Mouse (Mus musculus) kidney, embryonic 14.5 days (tissue): ENCODE measurements around the gene Bola1. TPM values are rescaled to one million over a fixed set of nuclear protein-coding genes. Genes with fewer than 3 reads are reported as not detected.

ENCODE experiments used
- ATAC-seq: fragments of 200-750 bp; cut with Nextera tagmentation; 2 replicates; pipeline ENCODE4 v1.8.0; 2017; ENCODE audit warnings: moderate number of reproducible peaks, mild to moderate bottlenecking, moderate TSS enrichment, moderate library complexity; ENCODE audit not compliant: low FRiP score, low TSS enrichment
- H3K27ac ChIP-seq: fragments of 300-500 bp; sonication (generic); 2 replicates; pipeline ENCODE4 v1.5.1; 2014; ENCODE audit warnings: low read depth, mild to moderate bottlenecking, low read length, moderate library complexity, mixed read lengths
- H3K27me3 ChIP-seq: fragments of 300-500 bp; sonication (generic); 2 replicates; pipeline ENCODE4 v1.6.1; 2014; ENCODE audit warnings: mild to moderate bottlenecking, low read length; ENCODE audit not compliant: control insufficient read depth, insufficient read depth
- H3K36me3 ChIP-seq: fragments of 300-500 bp; sonication (generic); 2 replicates; pipeline ENCODE4 v1.6.1; 2014; ENCODE audit warnings: low read length, mixed read lengths; ENCODE audit not compliant: control insufficient read depth, insufficient read depth
- H3K4me1 ChIP-seq: fragments of 300-500 bp; sonication (generic); 2 replicates; pipeline ENCODE4 v1.6.1; 2014; ENCODE audit warnings: low read length, mixed read lengths; ENCODE audit not compliant: control insufficient read depth, insufficient read depth
- H3K4me2 ChIP-seq: fragments of 300-500 bp; sonication (generic); replicated peaks from 2 replicates; pipeline ENCODE4 v1.6.1; 2014; ENCODE audit warnings: low read depth, mild to moderate bottlenecking, low read length
- H3K4me3 ChIP-seq: fragments of 300-500 bp; sonication (generic); 2 replicates; pipeline ENCODE4 v1.5.1; 2014; ENCODE audit warnings: mild to moderate bottlenecking, low read length
- H3K9ac ChIP-seq: fragments of 300-500 bp; sonication (generic); 2 replicates; pipeline ENCODE4 v1.6.1; 2014; ENCODE audit warnings: low read depth, mild to moderate bottlenecking, low read length, moderate library complexity
- H3K9me3 ChIP-seq: fragments of 300-500 bp; sonication (generic); 2 replicates; pipeline ENCODE4 v1.6.1; 2016; ENCODE audit warnings: low read length; ENCODE audit not compliant: control insufficient read depth
- whole genome bisulfite sequencing: fragments of 180-500 bp; shearing (Covaris S2); extraction: QIAGEN DNeasy Blood & Tissue Kit; methylation state at CpG from one replicate; pipeline ENCODE4 v1.1.7; 2014; 5-methylcytosine and 5-hydroxymethylcytosine counted together
- polyA plus RNA-seq: library from polyadenylated mRNA; unstranded; fragments of >200 nt; fragmentation: Nextera tagmentation; extraction: Ambion mirVana; gene quantifications from 2 replicates; pipeline ENCODE4 v1.2.1, GENCODE M21; 2014

Bola1 gene
- polyA plus RNA-seq, 1 experiment from 2014 or later: 65.0 TPM

- H3K4me3 ChIP-seq: peak overlapping the region; percentile 55
- H3K9ac ChIP-seq: peak overlapping the region; percentile 80
- no peaks in the 10 kb centered on the region for H3K36me3 ChIP-seq
- H3K9me3 ChIP-seq: no peaks in the 10 kb centered on the region
- ATAC-seq: peak; percentile 93
- H3K4me2 ChIP-seq: peak overlapping the region; percentile 81
- no peaks in the 10 kb centered on the region for H3K27me3 ChIP-seq
- H3K27ac ChIP-seq: peak overlapping the region; percentile 90
- WGBS: under 1% methylated on average over 50 of the region's 50 CpGs
- H3K4me1 ChIP-seq: peaks cover 5% of the 10 kb centered on the region
Observed at GRCm38 (mm10) chr3:96197129-96197749, 22.3 kb downstream of the Bola1 start.

DNA sequence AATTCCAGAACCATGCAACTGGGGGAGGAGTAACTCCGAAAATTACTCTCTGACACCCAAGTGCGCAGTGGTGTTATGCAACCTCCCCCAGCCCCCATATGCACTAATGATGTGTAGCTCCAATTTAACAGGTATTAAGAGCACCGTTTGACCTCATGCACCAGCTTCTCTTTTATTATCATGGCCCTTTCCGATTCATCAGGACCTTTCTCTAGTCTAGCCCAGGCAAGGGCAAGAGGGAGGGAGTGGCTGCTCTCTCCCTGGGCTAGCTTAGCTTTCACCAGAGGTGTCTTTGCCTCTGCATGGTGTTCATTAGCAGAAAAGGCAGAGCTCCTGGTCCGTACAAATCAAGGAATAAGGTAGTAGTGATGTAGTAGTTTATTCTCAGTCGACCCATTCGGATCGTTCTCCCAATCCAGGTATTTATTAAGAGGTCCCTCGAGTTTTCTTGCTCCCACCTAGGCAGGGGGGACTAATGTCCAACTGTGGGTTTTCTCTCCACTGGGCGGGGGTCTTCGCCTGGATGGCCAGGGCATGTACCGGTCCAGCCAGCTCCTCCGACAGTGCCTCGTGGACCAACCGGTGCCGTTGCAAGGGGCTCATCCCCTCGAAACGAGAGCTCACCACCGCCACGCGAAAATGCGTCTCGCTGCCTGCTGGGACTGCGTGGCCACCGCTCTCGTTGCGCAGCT, 22.9 kb downstream of the Bola1 start:
- Histone ChIP-seq H3K9me3 (no peaks in the 10 kb centered on the region), H3K36me3 (no peaks in the 10 kb centered on the region), H3K27me3 (no peaks in the 10 kb centered on the region), H3K4me2 (peak overlapping the region; percentile 81), H3K4me3 (peak overlapping the region; percentile 55), H3K27ac (peak overlapping the region; percentile 90), H3K9ac (peak overlapping the region; percentile 80), H3K4me1 (peaks cover 5% of the 10 kb centered on the region)
- WGBS: 16% methylated on average over 27 of the region's 27 CpGs
- peak; percentile 53; the same call in 1 of the 2 replicates for ATAC-seq

DNA sequence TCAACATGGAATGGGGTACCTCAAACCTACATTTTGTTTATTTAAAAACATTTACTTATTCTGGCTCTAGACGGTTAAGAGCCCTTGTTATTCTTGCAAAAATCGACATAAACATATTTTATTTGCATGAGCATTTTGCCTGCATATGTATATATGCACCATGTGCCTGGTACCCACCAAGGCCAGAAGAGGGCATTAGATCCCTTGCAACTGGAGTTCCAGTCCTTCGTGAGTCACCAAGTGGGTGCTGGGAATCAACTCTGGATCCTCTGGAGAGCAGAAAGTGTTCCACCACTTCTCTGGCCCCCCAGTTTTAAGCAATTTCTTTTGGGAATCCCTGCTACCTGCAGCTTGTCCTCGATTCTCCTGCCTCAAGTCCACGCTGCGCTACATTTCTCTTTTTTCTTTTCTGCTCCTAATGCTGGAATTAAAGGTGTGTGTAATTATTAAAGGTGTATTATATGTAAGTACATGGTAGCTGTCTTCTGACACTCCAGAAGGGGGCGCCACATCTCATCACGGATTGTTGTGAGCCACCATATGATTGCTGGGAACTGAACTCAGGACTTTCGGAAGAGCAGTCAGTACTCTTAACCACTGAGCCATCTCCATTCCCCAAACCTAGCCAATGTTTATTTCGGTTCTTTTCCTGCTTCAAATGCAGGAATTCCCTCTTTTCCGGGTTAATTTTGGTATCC, 23.7 kb downstream of the Bola1 start:
- H3K27ac ChIP-seq: no peak overlapping the region
- ATAC-seq: no peak
- no peak overlapping the region for H3K4me3 ChIP-seq
- H3K9ac ChIP-seq: no peak overlapping the region
- no peaks in the 10 kb centered on the region for H3K27me3 ChIP-seq
- peaks cover 5% of the 10 kb centered on the region for H3K4me1 ChIP-seq
- no peaks in the 10 kb centered on the region for H3K36me3 ChIP-seq
- H3K4me2 ChIP-seq: no peak overlapping the region
- 92% methylated on average over 11 of the region's 11 CpGs for WGBS
- no peaks in the 10 kb centered on the region for H3K9me3 ChIP-seq

DNA sequence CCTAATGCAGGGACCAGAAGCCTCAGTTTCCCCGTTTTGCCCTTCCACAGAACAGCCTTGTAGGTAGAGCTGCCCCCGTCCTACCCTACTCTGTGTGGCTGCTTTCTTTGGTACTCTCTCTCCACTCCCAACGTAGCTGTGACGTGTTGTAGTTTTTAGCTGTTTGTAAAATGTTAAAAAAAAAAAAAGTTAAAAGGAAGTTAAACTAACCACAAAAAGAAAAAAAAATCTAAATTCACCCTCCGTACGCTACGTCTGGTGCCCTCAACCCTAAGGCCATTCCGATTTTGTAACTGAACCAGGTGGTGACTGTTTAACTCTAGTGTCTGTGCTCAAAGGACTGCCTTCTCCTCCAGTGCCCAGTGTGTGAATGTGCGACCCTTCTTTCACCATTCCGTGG, 24.5 kb downstream of the Bola1 start:
- Histone ChIP-seq H3K27ac (no peak overlapping the region), H3K36me3 (no peaks in the 10 kb centered on the region), H3K9me3 (no peaks in the 10 kb centered on the region), H3K4me3 (no peak overlapping the region), H3K27me3 (no peaks in the 10 kb centered on the region), H3K9ac (no peak overlapping the region), H3K4me1 (peaks cover 5% of the 10 kb centered on the region), H3K4me2 (no peak overlapping the region)
- ATAC-seq: no peak
- 91% methylated on average over 10 of the region's 10 CpGs for WGBS

DNA sequence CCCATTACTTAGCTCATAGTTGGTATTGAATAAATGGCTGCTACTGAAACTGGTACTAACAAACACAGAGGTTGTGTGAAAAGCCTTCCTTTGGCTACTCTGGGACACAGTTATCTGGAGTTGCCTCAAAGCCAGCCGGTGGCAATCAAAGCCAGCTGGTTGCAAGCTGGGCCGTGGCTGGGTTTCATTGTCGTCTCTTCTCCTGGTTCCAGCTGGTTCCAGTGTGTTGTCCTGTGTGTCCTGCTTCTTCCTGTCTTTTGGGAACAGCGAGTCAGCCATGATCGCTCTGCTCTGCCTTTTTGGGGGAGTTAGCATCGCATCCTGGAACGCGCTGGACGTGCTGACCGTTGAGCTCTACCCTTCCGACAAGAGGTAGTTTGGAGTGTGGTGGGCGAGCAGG, 26.5 kb downstream of the Bola1 start:
- Histone ChIP-seq H3K36me3 (no peaks in the 10 kb centered on the region), H3K9ac (no peak overlapping the region), H3K9me3 (no peaks in the 10 kb centered on the region), H3K27ac (no peak overlapping the region), H3K4me2 (no peak overlapping the region), H3K4me3 (no peak overlapping the region), H3K4me1 (peaks cover 5% of the 10 kb centered on the region), H3K27me3 (no peaks in the 10 kb centered on the region)
- WGBS: 55% methylated on average over 12 of the region's 12 CpGs
- no peak for ATAC-seq

DNA sequence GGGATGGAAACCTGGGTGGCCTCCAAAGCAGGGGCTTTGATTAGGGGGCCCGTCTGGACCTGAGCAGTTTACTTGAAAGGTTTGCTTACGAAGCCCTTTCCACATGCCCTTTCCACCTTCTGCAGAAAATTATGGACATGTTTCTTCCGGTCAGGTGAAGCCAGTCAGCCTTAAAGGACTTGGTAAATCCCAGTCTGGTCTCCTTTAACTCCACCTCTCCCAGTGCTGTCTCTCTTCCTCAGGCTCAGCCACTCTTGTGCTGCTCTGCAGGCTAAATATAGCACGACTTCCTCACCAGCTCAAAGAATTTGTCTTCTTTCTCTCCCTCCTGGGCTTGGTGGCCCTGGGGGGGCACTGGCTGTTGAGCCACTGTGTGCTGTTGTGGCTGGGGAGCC, 37.1 kb downstream of the Bola1 start:
- peak overlapping the region; percentile 48; the same call in 1 of the 2 replicates for H3K4me3 ChIP-seq

GRCm38 (mm10) chr3:96181510-96182381, 37.8 kb downstream of the Bola1 start:
- H3K36me3 ChIP-seq: peaks cover 20% of the 10 kb centered on the region
- peaks cover 16% of the 10 kb centered on the region for H3K4me1 ChIP-seq
- no peak for ATAC-seq
- peak overlapping the region; percentile 48 for H3K4me3 ChIP-seq
- WGBS: 44% methylated on average over 12 of the region's 12 CpGs
- H3K4me2 ChIP-seq: peak overlapping the region; percentile 63
- H3K9me3 ChIP-seq: no peaks in the 10 kb centered on the region
- no peak overlapping the region for H3K27ac ChIP-seq
- no peaks in the 10 kb centered on the region for H3K27me3 ChIP-seq
- no peak overlapping the region for H3K9ac ChIP-seq

More for the DNA sequence above, 37.1 kb downstream of the Bola1 start:
- no peaks in the 10 kb centered on the region for H3K27me3 ChIP-seq
- no peaks in the 10 kb centered on the region for H3K9me3 ChIP-seq
- H3K36me3 ChIP-seq: peaks cover 17% of the 10 kb centered on the region
- no peak for ATAC-seq
- H3K27ac ChIP-seq: 0 out of 2 replicates have a peak overlapping the region, but pooled peaks have one; percentile 24
- H3K4me1 ChIP-seq: peaks cover 16% of the 10 kb centered on the region
- no peak overlapping the region for H3K9ac ChIP-seq
- H3K4me2 ChIP-seq: peak overlapping the region; percentile 63; the same call in 1 of the 2 replicates
- 19% methylated on average over 4 of the region's 4 CpGs for WGBS

DNA sequence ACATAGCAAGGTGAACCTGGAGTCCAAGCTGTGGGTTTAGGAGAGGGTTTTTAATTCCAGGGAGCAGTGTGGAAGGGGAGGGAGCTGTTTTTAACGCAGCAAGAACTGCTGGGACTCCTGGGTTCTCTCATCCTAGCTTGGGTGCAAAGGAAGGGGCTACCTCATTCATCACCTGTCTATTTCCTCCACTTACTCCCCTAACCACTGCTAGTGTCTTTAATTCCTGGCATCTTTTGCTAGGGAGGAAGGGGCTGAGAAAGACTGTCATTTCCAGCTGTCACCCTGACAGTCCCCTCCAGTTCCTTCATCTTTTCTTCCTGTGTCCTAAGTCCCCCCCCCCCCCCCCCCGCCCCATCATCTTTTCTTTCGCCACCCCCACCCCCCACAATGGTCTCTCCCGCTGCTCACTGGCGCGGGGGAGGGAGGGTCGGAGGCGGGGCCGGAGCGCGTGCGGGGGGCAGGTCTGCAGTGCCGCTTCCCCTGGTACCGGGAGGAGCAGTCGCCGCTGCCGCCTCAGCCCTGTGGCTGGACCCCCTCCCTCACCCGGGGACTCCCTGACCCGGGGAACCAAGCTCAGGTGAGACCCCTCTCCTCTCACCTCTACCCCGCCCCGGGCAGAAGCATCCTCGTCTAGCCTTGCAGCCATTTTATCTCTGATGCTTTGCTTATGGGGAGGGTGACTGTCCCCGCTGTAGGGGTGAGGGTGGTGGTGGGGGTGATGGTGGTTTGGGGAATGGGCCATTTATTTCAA, 38.6 kb downstream of the Bola1 start, which contains the start of gene Sv2a:
TSS of gene Sv2a (plus strand) at position 425 of the 751 bp plus-strand sequence.
- Histone ChIP-seq H3K4me2 (peak within 1 kb of the TSS; percentile 63), H3K4me3 (peak within 1 kb of the TSS; percentile 48), H3K4me1 (peaks cover 16% of the 10 kb centered on the region), H3K9me3 (no peaks in the 10 kb centered on the region), H3K36me3 (peaks cover 28% of the 10 kb centered on the region), H3K27me3 (no peaks in the 10 kb centered on the region), H3K27ac (no peak within 1 kb of the TSS), H3K9ac (peak within 1 kb of the TSS; percentile 58)
- peak; percentile 60 for ATAC-seq
- WGBS: 5% methylated on average over 12 of the region's 23 CpGs
